Mouse (Mus musculus): ENCODE data around the gene Batf.

- TF ChIP-seq POLR2A (IDR thresholded peaks at IDR 0.05; ENCODE audit: borderline replicate concordance, low read depth, low read length), result no peak
- TF ChIP-seq CTCF (IDR thresholded peaks at IDR 0.05; ENCODE audit: low read depth, low read length), result no peak
Measured at GRCm38 (mm10) chr12:85705831-85706530, 19.5 kb downstream of the Batf start.

Measured in bone marrow macrophage, adult 2 months (primary cell).